Mouse (Mus musculus): ENCODE measurements around the gene Naga. TPM values are rescaled to one million over a fixed set of nuclear protein-coding genes. Genes with fewer than 3 reads are reported as not detected.

Gene Naga
- polyA plus RNA-seq, 1 experiment from 2014 or later, result 36.5 TPM

Other genes with a start within 250 kb of the Naga start
- gene Ccdc134, start 211.0 kb downstream of the Naga start, polyA plus RNA-seq (2016; fragmentation: Nextera tagmentation; extraction: Ambion mirVana), result 12.2 TPM in 2 replicates
- gene Srebf2, start 191.7 kb downstream of the Naga start, polyA plus RNA-seq (2016; fragmentation: Nextera tagmentation; extraction: Ambion mirVana), result 96.9 and 99.4 TPM in 2 replicates
- gene Shisa8, start 126.1 kb downstream of the Naga start, polyA plus RNA-seq (2016; fragmentation: Nextera tagmentation; extraction: Ambion mirVana), result 0.31 and 0.37 TPM in 2 replicates
- gene Tnfrsf13c, start 114.6 kb downstream of the Naga start, polyA plus RNA-seq (2016; fragmentation: Nextera tagmentation; extraction: Ambion mirVana), result 0.30 TPM in 2 replicates
- 48.3 and 51.2 TPM in 2 replicates for gene Cenpm, start 94.2 kb downstream of the Naga start, polyA plus RNA-seq (2016; fragmentation: Nextera tagmentation; extraction: Ambion mirVana)
- gene 1500009C09Rik, start 86.5 kb downstream of the Naga start, polyA plus RNA-seq (2016; fragmentation: Nextera tagmentation; extraction: Ambion mirVana), result not detected in 2 replicates
- gene Sept3, start 64.0 kb downstream of the Naga start, polyA plus RNA-seq (2016; fragmentation: Nextera tagmentation; extraction: Ambion mirVana), result 0.81 and 1.4 TPM in 2 replicates
- 0.22 and 0.31 TPM in 2 replicates for gene Wbp2nl, start 40.0 kb downstream of the Naga start, polyA plus RNA-seq (2016; fragmentation: Nextera tagmentation; extraction: Ambion mirVana)
- gene Pheta2, start within 50 bp of the Naga start, polyA plus RNA-seq (2016; fragmentation: Nextera tagmentation; extraction: Ambion mirVana), result 39.1 and 42.8 TPM in 2 replicates
- 193 and 196 TPM in 2 replicates for gene Smdt1, start within 50 bp of the Naga start, polyA plus RNA-seq (2016; fragmentation: Nextera tagmentation; extraction: Ambion mirVana)
- gene Ndufa6, start 15.4 kb upstream of the Naga start, polyA plus RNA-seq (2016; fragmentation: Nextera tagmentation; extraction: Ambion mirVana), result 368 and 383 TPM in 2 replicates
- gene Cyp2d22, start 41.3 kb upstream of the Naga start, polyA plus RNA-seq (2016; fragmentation: Nextera tagmentation; extraction: Ambion mirVana), result 8.0 and 8.1 TPM in 2 replicates
- not detected in 2 replicates for gene Cyp2d11, start 55.1 kb upstream of the Naga start, polyA plus RNA-seq (2016; fragmentation: Nextera tagmentation; extraction: Ambion mirVana)
- 10.1 and 11.2 TPM in 2 replicates for gene Cyp2d10, start 68.3 kb upstream of the Naga start, polyA plus RNA-seq (2016; fragmentation: Nextera tagmentation; extraction: Ambion mirVana)
- gene Cyp2d9, start 94.5 kb upstream of the Naga start, polyA plus RNA-seq (2016; fragmentation: Nextera tagmentation; extraction: Ambion mirVana), result 0.23 and 0.47 TPM in 2 replicates
- gene Cyp2d12, start 216.1 kb upstream of the Naga start, polyA plus RNA-seq (2016; fragmentation: Nextera tagmentation; extraction: Ambion mirVana), result not detected in 2 replicates